Mouse (Mus musculus): ENCODE data around the gene Ercc4. TPM values are rescaled to one million over a fixed set of nuclear protein-coding genes. Genes with fewer than 3 reads are reported as not detected.

Ercc4 gene
- total RNA-seq (2014; rRNA removed) (5.4 and 6.8 TPM in 2 replicates), polyA plus RNA-seq (2012; rRNA removed) (4.0 and 5.6 TPM in 2 replicates)

GRCm38 (mm10) chr16:13109156-13109989 lies at the start of gene Ercc4:
TSS of gene Ercc4 (plus strand) at chr16:13109684.
- Histone ChIP-seq H3K4me3 (ENCODE audit: insufficient read depth, low read depth, low read length) (peak within 1 kb of the TSS; percentile 87), H3K9ac (ENCODE audit: low read depth, low read length) (peak within 1 kb of the TSS; percentile 97), H3K27me3 (ENCODE audit: control insufficient read depth, insufficient read depth, low read length) (no peaks in the 10 kb centered on the region), H3K27ac (replicated peaks; ENCODE audit: insufficient read depth, low read depth, low read length) (peak within 1 kb of the TSS; percentile 45), H3K36me3 (ENCODE audit: control insufficient read depth, insufficient read depth, low read length) (peaks cover 13% of the 10 kb centered on the region), H3K79me2 (ENCODE audit: control insufficient read depth, insufficient read depth, low read length) (no peaks in the 10 kb centered on the region; the same call in 1 of the 2 replicates), H3K4me1 (ENCODE audit: control insufficient read depth, insufficient read depth, low read length) (no peaks in the 10 kb centered on the region)
- WGBS: 1% methylated on average over 53 of the region's 53 CpGs
- DNase-seq (ENCODE audit: extremely low read depth, low read depth, low spot score): peak; percentile 92
- TF ChIP-seq POLR2A (IDR thresholded peaks at IDR 0.05; ENCODE audit: extremely low read depth, insufficient read depth, low read length) (peak; percentile 77; the same call in 1 of the 2 replicates), CTCF (IDR thresholded peaks at IDR 0.05; ENCODE audit: low read depth, low read length) (peak; percentile 61)

DNA sequence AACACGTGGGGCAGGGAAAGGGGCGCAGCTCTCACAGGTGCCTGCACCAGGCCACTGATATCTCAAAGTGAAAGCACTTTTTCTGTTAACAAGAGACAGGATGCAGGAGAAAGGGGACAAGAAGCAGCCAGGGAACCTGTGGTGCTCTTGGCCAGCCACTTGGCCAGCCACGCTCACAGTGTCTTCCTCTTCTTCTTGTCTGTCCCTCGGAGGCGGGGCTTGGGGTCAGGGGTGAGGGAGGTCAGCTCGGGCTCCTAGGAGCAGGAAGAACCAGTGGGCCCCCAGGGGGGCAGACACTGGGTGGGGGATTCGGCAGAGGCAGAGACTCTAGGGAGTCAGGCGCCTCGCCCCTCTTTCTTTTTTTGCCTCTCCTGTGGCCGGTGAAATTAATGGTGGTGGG lies 48.4 kb upstream of the Ercc4 start:
- no peak for DNase-seq (ENCODE audit: extremely low read depth, low read depth, low spot score)
- no peaks in the 10 kb centered on the region for H3K27me3 ChIP-seq (ENCODE audit: control insufficient read depth, insufficient read depth, low read length)
- H3K4me1 ChIP-seq (ENCODE audit: control insufficient read depth, insufficient read depth, low read length): no peaks in the 10 kb centered on the region
- TF ChIP-seq POLR2A (IDR thresholded peaks at IDR 0.05; ENCODE audit: extremely low read depth, insufficient read depth, low read length): no peak
- TF ChIP-seq CTCF (IDR thresholded peaks at IDR 0.05; ENCODE audit: low read depth, low read length): no peak
- no peak overlapping the region for H3K27ac ChIP-seq (replicated peaks; ENCODE audit: insufficient read depth, low read depth, low read length)
- H3K4me3 ChIP-seq (ENCODE audit: insufficient read depth, low read depth, low read length): no peak overlapping the region
- H3K79me2 ChIP-seq (ENCODE audit: control insufficient read depth, insufficient read depth, low read length): no peaks in the 10 kb centered on the region
- H3K9ac ChIP-seq (ENCODE audit: low read depth, low read length): no peak overlapping the region
- no peaks in the 10 kb centered on the region for H3K36me3 ChIP-seq (ENCODE audit: control insufficient read depth, insufficient read depth, low read length)
- WGBS: 36% methylated on average over 10 of the region's 10 CpGs

DNA sequence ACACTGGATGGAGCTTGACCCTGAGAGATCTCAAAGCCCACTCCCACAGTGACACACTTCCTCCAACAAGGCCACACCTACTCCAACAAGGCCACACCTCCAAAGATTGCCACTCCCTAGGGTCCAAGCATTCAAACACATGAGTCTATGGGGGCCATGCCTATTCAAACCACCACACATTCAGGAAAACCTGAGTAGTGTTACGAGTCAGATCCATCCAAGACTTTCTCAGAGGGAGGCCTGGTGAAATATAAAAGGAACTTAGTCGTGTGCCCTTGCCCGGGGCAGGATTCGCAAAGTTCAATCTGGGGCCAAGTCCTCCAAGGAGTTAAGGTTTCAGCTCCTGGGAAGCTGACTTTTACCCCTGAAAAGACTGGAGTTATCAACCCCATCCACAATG lies 35.3 kb upstream of the Ercc4 start:
- Histone ChIP-seq H3K27ac (replicated peaks; ENCODE audit: insufficient read depth, low read depth, low read length) (no peak overlapping the region), H3K36me3 (ENCODE audit: control insufficient read depth, insufficient read depth, low read length) (no peaks in the 10 kb centered on the region), H3K4me3 (ENCODE audit: insufficient read depth, low read depth, low read length) (no peak overlapping the region), H3K9ac (ENCODE audit: low read depth, low read length) (no peak overlapping the region), H3K4me1 (ENCODE audit: control insufficient read depth, insufficient read depth, low read length) (no peaks in the 10 kb centered on the region), H3K79me2 (ENCODE audit: control insufficient read depth, insufficient read depth, low read length) (no peaks in the 10 kb centered on the region), H3K27me3 (ENCODE audit: control insufficient read depth, insufficient read depth, low read length) (no peaks in the 10 kb centered on the region)
- WGBS: 90% methylated on average over 4 of the region's 4 CpGs
- TF ChIP-seq POLR2A (IDR thresholded peaks at IDR 0.05; ENCODE audit: extremely low read depth, insufficient read depth, low read length): no peak
- TF ChIP-seq CTCF (IDR thresholded peaks at IDR 0.05; ENCODE audit: low read depth, low read length): no peak
- no peak for DNase-seq (ENCODE audit: extremely low read depth, low read depth, low spot score)

GRCm38 (mm10) chr16:13080161-13080560 lies 29.3 kb upstream of the Ercc4 start:
- 67% methylated on average over 6 of the region's 6 CpGs for WGBS
- TF ChIP-seq CTCF (IDR thresholded peaks at IDR 0.05; ENCODE audit: low read depth, low read length) (no peak), POLR2A (IDR thresholded peaks at IDR 0.05; ENCODE audit: extremely low read depth, insufficient read depth, low read length) (no peak)

GRCm38 (mm10) chr16:13083155-13083798 lies 26.2 kb upstream of the Ercc4 start:
- TF ChIP-seq POLR2A (IDR thresholded peaks at IDR 0.05; ENCODE audit: extremely low read depth, insufficient read depth, low read length): no peak
- Histone ChIP-seq H3K27me3 (ENCODE audit: control insufficient read depth, insufficient read depth, low read length) (no peaks in the 10 kb centered on the region), H3K9ac (ENCODE audit: low read depth, low read length) (no peak overlapping the region), H3K36me3 (ENCODE audit: control insufficient read depth, insufficient read depth, low read length) (no peaks in the 10 kb centered on the region), H3K4me3 (ENCODE audit: insufficient read depth, low read depth, low read length) (no peak overlapping the region), H3K79me2 (ENCODE audit: control insufficient read depth, insufficient read depth, low read length) (no peaks in the 10 kb centered on the region), H3K4me1 (ENCODE audit: control insufficient read depth, insufficient read depth, low read length) (no peaks in the 10 kb centered on the region), H3K27ac (replicated peaks; ENCODE audit: insufficient read depth, low read depth, low read length) (no peak overlapping the region)
- DNase-seq (ENCODE audit: extremely low read depth, low read depth, low spot score): no peak
- WGBS: 67% methylated on average over 6 of the region's 6 CpGs

More at GRCm38 (mm10) chr16:13080161-13080560, 29.3 kb upstream of the Ercc4 start:
- Histone ChIP-seq H3K4me1 (ENCODE audit: control insufficient read depth, insufficient read depth, low read length) (no peaks in the 10 kb centered on the region), H3K27me3 (ENCODE audit: control insufficient read depth, insufficient read depth, low read length) (no peaks in the 10 kb centered on the region), H3K9ac (ENCODE audit: low read depth, low read length) (no peak overlapping the region), H3K27ac (replicated peaks; ENCODE audit: insufficient read depth, low read depth, low read length) (no peak overlapping the region), H3K79me2 (ENCODE audit: control insufficient read depth, insufficient read depth, low read length) (no peaks in the 10 kb centered on the region), H3K4me3 (ENCODE audit: insufficient read depth, low read depth, low read length) (no peak overlapping the region), H3K36me3 (ENCODE audit: control insufficient read depth, insufficient read depth, low read length) (no peaks in the 10 kb centered on the region)
- no peak for DNase-seq (ENCODE audit: extremely low read depth, low read depth, low spot score)

All from liver, adult 2 months (tissue).